Mouse (Mus musculus) testis, adult 2 months (tissue): Measurements from ENCODE around the gene Pex26.

Experiments used
- CTCF ChIP-seq: fragments of 200-500 bp; IDR thresholded peaks from 2 replicates; pipeline ENCODE4 v1.5.1; 2012; ENCODE audit warnings: low read depth, mild to moderate bottlenecking, inconsistent platforms, low read length, moderate library complexity; ENCODE audit not compliant: control insufficient read depth, insufficient read depth, insufficient replicate concordance
- POLR2A ChIP-seq: fragments of 200-500 bp; IDR thresholded peaks from 2 replicates; pipeline ENCODE4 v1.6.1; 2012; ENCODE audit warnings: low read depth, mild to moderate bottlenecking, inconsistent platforms, low read length, moderate library complexity; ENCODE audit not compliant: control insufficient read depth

GRCm38 (mm10) chr6:121177118-121177708 is 6.3 kb upstream of the Pex26 start:
- TF ChIP-seq CTCF: no peak
- TF ChIP-seq POLR2A: no peak
